Mouse (Mus musculus): ENCODE results near the gene Cuta. TPM values are rescaled to one million over a fixed set of nuclear protein-coding genes. Genes with fewer than 3 reads are reported as not detected.
"Not testable (repeated sequence)": the region's sequence is repeated elsewhere in the genome, so short reads cannot be mapped to it uniquely, and the experiment has no call there.

Gene Cuta
- polyA plus RNA-seq, 1 experiment from 2014 or later: 148 TPM

DNA sequence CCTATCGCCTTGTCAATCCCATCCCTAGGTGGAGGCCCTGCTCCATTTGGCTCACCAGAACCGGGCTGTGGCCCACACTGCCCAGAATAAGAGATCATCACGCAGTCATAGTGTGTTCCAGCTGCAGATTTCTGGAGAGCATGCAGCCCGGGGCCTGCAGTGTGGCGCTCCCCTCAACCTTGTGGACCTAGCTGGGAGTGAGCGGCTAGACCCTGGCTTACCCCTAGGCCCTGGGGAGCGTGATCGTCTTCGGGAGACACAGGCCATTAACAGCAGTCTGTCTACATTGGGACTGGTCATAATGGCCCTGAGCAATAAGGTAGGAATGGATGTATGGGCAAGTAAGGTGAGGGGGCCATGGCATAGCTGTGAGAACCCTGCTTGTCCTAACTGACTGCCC lies 14.0 kb downstream of the Cuta start:
- H3K36me3 ChIP-seq: peaks cover 32% of the 10 kb centered on the region
- H3K9ac ChIP-seq; H3K4me2 ChIP-seq; H3K4me3 ChIP-seq; ATAC-seq (ENCODE audit: low FRiP score); H3K27ac ChIP-seq; H3K4me1 ChIP-seq (replicated peaks); H3K27me3 ChIP-seq; H3K9me3 ChIP-seq: not testable (repeated sequence)
- WGBS: 96% methylated on average over 9 of the region's 9 CpGs

DNA sequence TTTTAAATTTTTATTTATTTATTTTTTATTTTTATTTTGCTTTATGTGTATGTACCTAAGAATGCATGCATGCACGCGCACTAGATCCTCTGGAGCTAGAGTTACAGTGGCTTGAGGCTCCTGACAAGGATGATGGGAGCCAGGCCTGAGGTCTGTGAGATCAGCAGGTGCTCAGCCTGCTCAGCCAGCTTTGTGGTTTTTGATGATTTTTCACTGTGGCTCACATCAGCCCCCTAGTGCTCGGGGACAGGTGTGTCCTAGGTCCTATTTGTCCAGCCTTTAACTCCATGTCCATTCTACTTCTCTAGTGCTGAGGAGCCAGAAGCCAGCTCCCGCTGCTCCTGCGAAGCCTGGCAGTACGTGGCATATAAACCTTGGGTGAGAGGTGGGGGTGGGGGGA lies 17.0 kb downstream of the Cuta start:
- not testable (repeated sequence) for H3K4me3 ChIP-seq; H3K9me3 ChIP-seq; H3K9ac ChIP-seq; H3K4me2 ChIP-seq; H3K27ac ChIP-seq; ATAC-seq (ENCODE audit: low FRiP score); H3K27me3 ChIP-seq
- H3K36me3 ChIP-seq: peaks cover 19% of the 10 kb centered on the region
- WGBS: 98% methylated on average over 6 of the region's 6 CpGs
- H3K4me1 ChIP-seq (replicated peaks): peaks cover 10% of the 10 kb centered on the region

DNA sequence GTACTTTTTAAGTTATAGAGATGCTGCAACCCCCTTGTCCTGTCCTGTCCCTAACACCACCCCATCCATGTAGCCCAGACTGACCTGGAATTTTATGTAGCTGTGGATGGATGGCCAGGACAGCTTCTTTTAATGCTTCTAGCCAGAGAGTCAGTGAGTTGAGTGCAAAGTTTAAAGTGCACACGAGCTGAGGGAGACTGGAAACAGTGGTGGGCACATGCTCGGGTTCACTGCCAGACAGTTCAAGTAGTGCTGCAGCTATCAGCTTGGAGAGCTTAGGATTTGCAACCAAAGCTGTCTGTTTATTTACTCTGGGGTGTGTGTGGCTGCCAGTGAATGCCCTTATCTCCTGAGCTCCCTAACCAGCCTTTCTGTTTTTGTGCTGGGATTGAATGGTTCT lies 19.9 kb downstream of the Cuta start:
- H3K27ac ChIP-seq; ATAC-seq (ENCODE audit: low FRiP score); H3K4me2 ChIP-seq; H3K27me3 ChIP-seq; H3K4me3 ChIP-seq; H3K36me3 ChIP-seq; H3K9ac ChIP-seq; H3K9me3 ChIP-seq: not testable (repeated sequence)
- WGBS: 78% methylated on average over 2 of the region's 2 CpGs
- H3K4me1 ChIP-seq (replicated peaks): peaks cover 13% of the 10 kb centered on the region

DNA sequence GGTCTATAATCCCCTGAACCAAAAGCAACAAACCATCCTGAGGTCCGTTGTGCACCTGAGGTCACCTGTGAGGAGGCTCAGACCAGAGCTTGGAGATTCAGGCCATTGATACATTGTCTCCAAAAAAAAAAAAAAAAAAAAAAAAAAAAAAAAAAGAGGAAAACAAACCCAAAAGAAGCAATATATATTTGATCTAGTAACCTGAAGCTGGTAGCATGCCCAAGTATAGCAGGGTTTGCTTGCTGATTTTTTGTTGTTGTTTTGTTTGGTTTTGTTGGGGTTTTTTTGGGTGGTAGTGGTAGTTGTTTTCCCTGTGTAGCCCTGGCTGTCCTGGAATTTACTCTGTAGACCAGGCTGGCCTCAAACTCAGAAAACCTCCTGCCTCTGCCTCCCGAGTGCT lies 21.0 kb downstream of the Cuta start:
- peaks cover 5% of the 10 kb centered on the region; the same call in 1 of the 2 replicates for H3K27me3 ChIP-seq
- no peak overlapping the region for H3K9ac ChIP-seq
- peak overlapping the region; percentile 9; the same call in 1 of the 2 replicates for H3K4me3 ChIP-seq
- peak overlapping the region; percentile 78 for H3K4me2 ChIP-seq
- H3K36me3 ChIP-seq: peaks cover 7% of the 10 kb centered on the region
- H3K4me1 ChIP-seq (replicated peaks): peaks cover 13% of the 10 kb centered on the region
- WGBS: 65% methylated on average over 2 of the region's 2 CpGs
- no peak overlapping the region for H3K27ac ChIP-seq
- no peaks in the 10 kb centered on the region for H3K9me3 ChIP-seq
- no peak for ATAC-seq (ENCODE audit: low FRiP score)

DNA sequence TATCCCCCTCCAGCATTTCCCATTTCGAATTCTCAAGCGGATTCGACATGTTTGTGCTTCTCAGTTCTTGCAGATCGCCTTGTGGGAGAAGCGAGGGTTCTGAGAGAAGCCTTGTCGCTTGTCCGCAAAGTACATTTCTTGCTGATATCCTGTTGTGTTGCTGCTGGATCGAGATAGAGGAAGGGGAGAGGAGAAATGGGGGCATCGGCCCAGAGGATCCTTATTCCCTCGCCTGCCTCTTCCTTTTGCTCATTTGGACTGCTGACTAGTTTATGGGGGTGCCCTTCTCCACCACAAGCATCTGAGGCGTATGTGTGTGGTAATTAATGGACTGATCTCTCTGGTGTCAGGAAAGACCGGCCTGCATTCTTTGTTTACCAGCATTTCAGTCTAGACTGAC lies 21.8 kb downstream of the Cuta start:
- peaks cover 13% of the 10 kb centered on the region for H3K4me1 ChIP-seq (replicated peaks)
- H3K36me3 ChIP-seq; ATAC-seq (ENCODE audit: low FRiP score); H3K27me3 ChIP-seq; H3K27ac ChIP-seq; H3K9me3 ChIP-seq: not testable (repeated sequence)
- peak overlapping the region; percentile 67 for H3K4me3 ChIP-seq
- peak overlapping the region; percentile 78 for H3K4me2 ChIP-seq
- under 1% methylated on average over 12 of the region's 12 CpGs for WGBS
- peak overlapping the region; percentile 74 for H3K9ac ChIP-seq

DNA sequence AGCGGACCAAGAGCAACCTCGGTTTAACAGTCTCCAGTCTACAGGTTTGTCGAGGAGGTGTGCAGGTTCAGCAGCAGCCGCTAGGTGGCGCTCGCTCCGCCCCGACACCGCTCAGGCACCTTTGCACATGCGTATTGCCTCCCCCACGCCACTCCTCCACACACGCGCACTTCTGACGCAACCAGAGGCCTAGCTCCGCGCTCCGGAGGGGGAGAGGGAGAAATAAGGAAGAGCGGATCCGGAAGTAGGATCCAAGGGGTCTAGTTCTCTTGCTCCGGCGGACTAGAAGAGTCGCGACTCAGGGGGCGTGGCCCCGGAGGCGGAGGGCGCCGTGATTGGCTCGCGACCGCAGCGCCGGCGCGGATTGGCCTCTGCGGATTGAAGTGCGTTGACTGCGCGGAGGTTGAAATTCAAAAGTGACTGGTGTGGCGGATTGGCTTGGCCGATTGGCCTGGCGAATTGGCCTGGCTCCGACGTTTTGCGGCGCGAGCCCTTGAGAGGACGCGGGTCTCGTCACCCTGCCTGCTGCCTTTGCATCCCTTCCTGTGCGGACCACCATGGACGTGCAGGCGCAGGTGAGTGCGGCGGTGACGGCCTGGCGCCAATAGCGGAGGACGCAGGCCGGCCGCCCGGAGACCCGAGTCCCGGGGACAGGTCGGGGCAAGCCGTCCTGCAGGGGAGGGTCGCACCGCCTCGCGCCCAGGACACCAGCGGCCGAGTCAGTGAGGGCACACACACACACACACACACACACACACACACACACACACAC lies 22.5 kb downstream of the Cuta start, which contains the start of gene Kifc5b:
Gene Kifc5b (plus strand): TSS at position 381 of the 772 bp plus-strand sequence.
- peak; percentile 99 for ATAC-seq (ENCODE audit: low FRiP score)
- H3K4me2 ChIP-seq: peak within 1 kb of the TSS; percentile 78
- H3K27ac ChIP-seq: peak within 1 kb of the TSS; percentile 60; the same call in 1 of the 2 replicates
- no peaks in the 10 kb centered on the region for H3K9me3 ChIP-seq
- H3K4me3 ChIP-seq: peak within 1 kb of the TSS; percentile 67
- peaks cover 13% of the 10 kb centered on the region for H3K4me1 ChIP-seq (replicated peaks)
- WGBS: under 1% methylated on average over 72 of the region's 72 CpGs
- peak within 1 kb of the TSS; percentile 74 for H3K9ac ChIP-seq
- H3K36me3 ChIP-seq: peaks cover 4% of the 10 kb centered on the region
- H3K27me3 ChIP-seq: peaks cover 5% of the 10 kb centered on the region; the same call in 1 of the 2 replicates

DNA sequence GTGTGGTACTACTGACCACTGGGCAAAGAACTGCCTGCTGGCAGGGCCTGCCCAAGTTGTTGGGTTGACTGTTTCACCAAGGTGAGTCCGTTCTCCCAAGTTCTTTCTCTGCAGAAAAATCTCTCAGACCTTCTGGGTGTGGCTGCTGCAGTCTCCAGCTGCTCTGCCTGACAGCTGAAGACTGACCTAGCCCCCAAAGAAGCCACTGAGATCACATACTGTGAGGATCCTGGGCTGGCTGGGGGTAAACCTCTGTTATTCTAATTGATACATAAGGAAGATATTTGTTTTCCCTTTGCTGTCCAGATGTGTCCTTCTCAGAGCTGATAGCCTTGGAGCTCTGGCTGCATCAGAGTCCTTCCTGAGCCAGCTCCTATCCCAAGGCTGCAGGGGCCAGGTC lies 24.1 kb downstream of the Cuta start:
- no peaks in the 10 kb centered on the region for H3K36me3 ChIP-seq

DNA sequence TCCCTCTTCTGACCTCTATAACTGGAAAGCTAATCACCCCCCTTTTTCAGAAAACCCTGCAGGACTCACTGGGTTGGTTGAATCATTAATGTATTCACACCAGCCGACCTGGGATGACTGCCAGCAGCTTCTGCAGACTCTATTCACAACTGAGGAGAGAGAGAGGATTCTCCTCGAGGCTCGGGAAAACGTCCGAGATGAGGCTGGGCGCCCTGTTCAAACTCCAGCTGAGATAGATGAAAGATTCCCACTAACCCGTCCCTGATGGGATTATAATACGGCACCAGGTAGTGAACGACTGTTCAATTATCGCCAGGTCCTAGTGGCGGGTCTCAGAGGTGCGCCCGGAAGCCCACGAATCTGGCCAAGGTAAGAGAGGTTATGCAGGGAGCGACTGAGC lies 31.9 kb downstream of the Cuta start:
- not testable (repeated sequence) for H3K27ac ChIP-seq; H3K9ac ChIP-seq; ATAC-seq (ENCODE audit: low FRiP score); H3K4me3 ChIP-seq; H3K9me3 ChIP-seq; H3K4me2 ChIP-seq; H3K4me1 ChIP-seq (replicated peaks); H3K36me3 ChIP-seq; H3K27me3 ChIP-seq
- 81% methylated on average over 15 of the region's 15 CpGs for WGBS

More for the DNA sequence above, 24.1 kb downstream of the Cuta start:
- Histone ChIP-seq H3K9ac (peak overlapping the region; percentile 10; the same call in 1 of the 2 replicates), H3K4me3 (no peak overlapping the region), H3K27me3 (peaks cover 5% of the 10 kb centered on the region; the same call in 1 of the 2 replicates), H3K4me1 (replicated peaks) (peaks cover 13% of the 10 kb centered on the region), H3K9me3 (no peaks in the 10 kb centered on the region), H3K27ac (no peak overlapping the region), H3K4me2 (no peak overlapping the region)
- 67% methylated on average over 1 of the region's 1 CpGs for WGBS
- no peak for ATAC-seq (ENCODE audit: low FRiP score)

DNA sequence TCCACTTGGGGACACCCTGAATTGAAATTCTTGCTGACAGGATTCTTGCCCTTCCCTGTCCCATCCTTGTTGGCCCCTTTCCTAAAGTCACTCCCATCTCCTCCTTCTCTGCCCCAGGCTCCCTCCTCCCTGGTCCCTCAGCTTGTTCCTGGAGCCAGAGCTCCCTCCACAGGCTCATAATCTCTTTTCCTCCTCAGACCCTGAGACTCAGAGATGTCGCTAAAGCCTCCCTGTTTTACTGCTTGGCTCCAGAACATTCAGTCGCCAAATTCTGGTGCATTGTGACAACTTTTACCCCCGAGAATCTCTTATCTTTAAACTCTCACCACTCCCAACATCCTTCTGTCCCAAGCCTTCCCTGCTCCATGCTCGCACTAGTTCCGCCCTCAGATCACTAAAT lies 35.0 kb downstream of the Cuta start:
- no peak overlapping the region for H3K27ac ChIP-seq
- H3K4me1 ChIP-seq (replicated peaks): no peaks in the 10 kb centered on the region
- no peak overlapping the region for H3K4me3 ChIP-seq
- no peaks in the 10 kb centered on the region for H3K36me3 ChIP-seq
- no peak overlapping the region for H3K9ac ChIP-seq
- H3K4me2 ChIP-seq: no peak overlapping the region
- 0 out of 2 replicates have a peak, but pooled peaks cover 3% of the 10 kb centered on the region for H3K27me3 ChIP-seq
- no peak for ATAC-seq (ENCODE audit: low FRiP score)
- 67% methylated on average over 5 of the region's 5 CpGs for WGBS
- H3K9me3 ChIP-seq: no peaks in the 10 kb centered on the region

DNA sequence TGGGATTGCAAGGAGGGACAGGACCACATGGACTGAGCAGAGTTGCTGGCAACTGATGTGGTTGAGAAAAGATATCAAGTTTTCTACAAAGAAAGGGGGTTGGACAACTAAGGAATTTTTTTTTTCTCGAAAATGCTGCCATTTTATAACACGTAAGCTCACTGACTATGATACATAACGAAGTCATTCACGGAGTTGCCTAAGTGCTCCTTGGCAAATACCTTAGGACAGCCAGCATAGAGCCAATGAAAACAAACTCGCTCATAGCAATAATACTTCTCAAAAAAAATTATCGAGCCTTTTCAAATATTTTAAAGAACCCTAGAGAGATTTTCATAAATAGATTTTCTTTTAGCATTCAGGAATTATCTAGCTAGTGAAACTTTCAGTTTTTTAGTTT lies 38.5 kb downstream of the Cuta start:
- Histone ChIP-seq H3K9ac (no peak overlapping the region), H3K4me1 (replicated peaks) (no peaks in the 10 kb centered on the region), H3K4me2 (no peak overlapping the region), H3K36me3 (no peaks in the 10 kb centered on the region), H3K4me3 (no peak overlapping the region), H3K9me3 (no peaks in the 10 kb centered on the region), H3K27ac (no peak overlapping the region), H3K27me3 (peaks cover 25% of the 10 kb centered on the region)
- WGBS: 87% methylated on average over 6 of the region's 6 CpGs
- ATAC-seq (ENCODE audit: low FRiP score): no peak

DNA sequence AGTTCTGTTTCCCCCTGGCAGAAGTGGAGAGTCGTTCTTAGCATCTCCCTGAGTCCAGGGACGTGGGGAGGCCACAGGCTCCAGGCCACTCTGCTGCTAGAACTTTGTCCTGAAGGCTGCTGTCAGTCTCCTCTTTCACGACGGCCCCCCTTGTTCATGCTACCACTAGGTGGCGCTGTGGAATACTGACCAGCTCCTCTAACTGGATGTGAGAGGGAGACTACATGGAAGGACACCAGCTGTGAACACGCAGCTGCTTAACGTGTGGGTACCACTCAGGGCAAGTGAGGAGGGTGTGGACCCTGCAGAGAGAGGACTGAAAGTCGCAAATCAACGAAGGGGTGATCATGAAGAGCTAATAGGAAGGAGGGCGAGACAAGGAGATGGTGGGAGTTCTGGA lies 43.8 kb downstream of the Cuta start:
- 13% methylated on average over 10 of the region's 10 CpGs for WGBS
- H3K4me2 ChIP-seq: no peak overlapping the region
- H3K27ac ChIP-seq: no peak overlapping the region
- H3K4me1 ChIP-seq (replicated peaks): peaks cover 23% of the 10 kb centered on the region
- no peaks in the 10 kb centered on the region for H3K9me3 ChIP-seq
- H3K27me3 ChIP-seq: peaks cover 36% of the 10 kb centered on the region
- no peak overlapping the region for H3K4me3 ChIP-seq
- no peak overlapping the region for H3K9ac ChIP-seq
- no peaks in the 10 kb centered on the region for H3K36me3 ChIP-seq
- ATAC-seq (ENCODE audit: low FRiP score): no peak

DNA sequence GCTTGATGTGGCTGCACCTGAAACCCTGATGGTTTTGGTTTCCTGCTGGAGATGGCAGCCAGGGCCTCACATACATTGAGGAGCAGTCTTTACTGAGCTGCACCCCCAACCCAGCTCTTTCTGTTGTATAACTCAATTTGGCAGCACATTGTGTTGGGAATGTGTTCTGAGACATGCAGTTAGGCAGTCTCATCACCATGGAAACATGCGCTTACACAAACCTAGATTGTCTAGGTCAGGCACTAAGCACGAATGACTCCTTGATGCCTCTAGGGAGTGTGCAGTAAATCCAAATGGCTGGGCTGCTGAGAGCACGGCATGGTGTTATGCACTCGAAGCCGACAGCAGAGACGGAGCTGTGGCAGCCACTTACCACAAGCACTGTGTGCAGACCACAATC lies 45.0 kb downstream of the Cuta start:
- peaks cover 40% of the 10 kb centered on the region for H3K27me3 ChIP-seq
- ATAC-seq (ENCODE audit: low FRiP score): no peak
- no peaks in the 10 kb centered on the region for H3K9me3 ChIP-seq
- H3K4me2 ChIP-seq: no peak overlapping the region
- peaks cover 23% of the 10 kb centered on the region for H3K4me1 ChIP-seq (replicated peaks)
- 72% methylated on average over 6 of the region's 6 CpGs for WGBS
- no peak overlapping the region for H3K4me3 ChIP-seq
- no peaks in the 10 kb centered on the region for H3K36me3 ChIP-seq
- no peak overlapping the region for H3K27ac ChIP-seq
- H3K9ac ChIP-seq: no peak overlapping the region

DNA sequence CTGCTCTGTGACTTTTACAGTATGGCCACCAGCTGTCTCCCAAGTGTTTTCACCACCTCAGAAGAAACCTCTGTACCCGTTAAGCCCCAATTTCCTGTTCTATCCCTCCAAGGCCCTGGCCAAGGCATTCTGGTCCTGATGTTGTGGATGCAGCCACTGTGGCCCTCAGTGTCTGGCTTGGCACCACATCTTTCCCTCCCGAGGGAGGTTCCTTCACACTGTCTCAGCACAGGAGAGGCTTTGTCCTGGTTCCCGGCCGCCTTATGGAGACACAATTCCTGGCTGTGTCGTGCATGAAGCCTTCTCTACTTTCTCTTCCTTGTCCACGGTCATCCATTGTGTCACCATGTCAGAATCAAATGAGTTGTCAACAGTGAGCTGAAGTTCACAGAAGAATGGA lies 45.9 kb downstream of the Cuta start:
- Histone ChIP-seq H3K9ac (no peak overlapping the region), H3K27me3 (peaks cover 41% of the 10 kb centered on the region), H3K27ac (no peak overlapping the region), H3K4me2 (no peak overlapping the region), H3K36me3 (no peaks in the 10 kb centered on the region), H3K9me3 (no peaks in the 10 kb centered on the region), H3K4me1 (replicated peaks) (peaks cover 23% of the 10 kb centered on the region), H3K4me3 (no peak overlapping the region)
- ATAC-seq (ENCODE audit: low FRiP score): no peak
- 48% methylated on average over 6 of the region's 6 CpGs for WGBS

Measured in hindbrain, embryonic 13.5 days (tissue).